Comparison of ENCODE assay signal across 11 mouse cellular contexts in the genomic region with DNA sequence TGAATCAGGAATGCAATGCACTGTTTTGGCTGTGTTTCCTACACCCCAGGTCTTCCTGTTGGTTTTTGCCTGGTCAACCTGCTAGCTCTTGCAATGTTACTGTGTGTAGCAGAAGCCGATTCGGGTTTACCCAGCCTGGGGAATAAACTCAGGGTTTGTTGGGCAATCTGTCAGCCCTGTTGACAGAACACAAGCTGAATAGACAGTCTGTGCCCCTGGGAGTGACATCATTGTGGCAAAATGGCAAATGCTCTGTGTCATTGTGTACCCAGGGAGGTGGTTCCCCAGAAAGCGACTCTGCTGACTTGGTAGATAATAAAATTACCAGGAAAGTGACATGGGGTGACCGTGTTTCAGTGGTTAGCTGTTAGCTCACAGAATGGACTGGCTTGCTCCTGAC. TPM values are rescaled to one million over a fixed set of nuclear protein-coding genes. Genes with fewer than 3 reads are reported as not detected.
DNase-seq lines count a peak whose midpoint lies in the region; ATAC-seq and TF ChIP-seq lines count a peak whose summit lies in the region.
"Had no signal": no experiment of that assay in that cellular context is flagged by ENCODE, and none has a peak within 500 bp of the region (broad histone marks: within the 10 kb centered on the region; RNA-seq: fewer than 3 reads in every experiment).

No protein-coding gene starts in this region.

- no peak overlapping the region for H3K9ac ChIP-seq in liver, embryonic 12.5 days
- H3K9ac ChIP-seq in liver, embryonic 11.5 days (ENCODE audit: low read depth, low read length): no peak overlapping the region
- H3K9ac ChIP-seq in stomach, postnatal 0 days (ENCODE audit: low read length): no peak overlapping the region
- H3K9ac ChIP-seq: embryonic facial prominence, embryonic 12.5 days had no signal

- TF ChIP-seq CTCF in stomach, postnatal 0 days (IDR thresholded peaks at IDR 0.05; ENCODE audit: low read depth): no peak

- H3K4me3 ChIP-seq in liver, embryonic 12.5 days: no peak overlapping the region
- H3K4me3 ChIP-seq in liver, embryonic 11.5 days (ENCODE audit: low read depth, low read length): no peak overlapping the region
- H3K4me3 ChIP-seq in stomach, postnatal 0 days (ENCODE audit: low read depth, low read length): no peak overlapping the region
- H3K4me3 ChIP-seq: embryonic facial prominence, embryonic 12.5 days; midbrain, embryonic 10.5 days had no signal

- H3K27me3 ChIP-seq in liver, embryonic 12.5 days (replicated peaks): 0 out of 2 replicates have a peak, but pooled peaks cover 3% of the 10 kb centered on the region
- H3K27me3 ChIP-seq in liver, embryonic 11.5 days (replicated peaks; ENCODE audit: control insufficient read depth, insufficient read depth, low read length): no peaks in the 10 kb centered on the region
- H3K27me3 ChIP-seq in stomach, postnatal 0 days (ENCODE audit: control insufficient read depth, insufficient read depth, low read length): no peaks in the 10 kb centered on the region
- H3K27me3 ChIP-seq: embryonic facial prominence, embryonic 12.5 days had no signal

- no peak overlapping the region for H3K4me2 ChIP-seq in liver, embryonic 12.5 days
- H3K4me2 ChIP-seq in liver, embryonic 11.5 days: no peak overlapping the region
- H3K4me2 ChIP-seq in stomach, postnatal 0 days (replicated peaks; ENCODE audit: low read depth): no peak overlapping the region
- H3K4me2 ChIP-seq: embryonic facial prominence, embryonic 12.5 days had no signal

- no peak for TF ChIP-seq EP300 in stomach, postnatal 0 days (optimal IDR thresholded peaks at IDR 0.05)

- H3K4me1 ChIP-seq in liver, embryonic 12.5 days: peaks cover 14% of the 10 kb centered on the region
- no peaks in the 10 kb centered on the region; the same call in 1 of the 2 replicates for H3K4me1 ChIP-seq in liver, embryonic 11.5 days (replicated peaks; ENCODE audit: control insufficient read depth, insufficient read depth, low read length)
- no peaks in the 10 kb centered on the region for H3K4me1 ChIP-seq in stomach, postnatal 0 days (replicated peaks; ENCODE audit: control insufficient read depth, insufficient read depth)
- H3K4me1 ChIP-seq: embryonic facial prominence, embryonic 12.5 days; midbrain, embryonic 10.5 days had no signal

- WGBS in liver, embryonic 12.5 days (ENCODE audit: insufficient replicate concordance): 53% methylated on average over 4 of the region's 4 CpGs
- WGBS in liver, embryonic 11.5 days: 38% methylated on average over 4 of the region's 4 CpGs
- WGBS in stomach, postnatal 0 days: 32% methylated on average over 4 of the region's 4 CpGs

- no peaks in the 10 kb centered on the region for H3K36me3 ChIP-seq in liver, embryonic 12.5 days
- no peaks in the 10 kb centered on the region for H3K36me3 ChIP-seq in liver, embryonic 11.5 days (ENCODE audit: control insufficient read depth, insufficient read depth, low read length)
- H3K36me3 ChIP-seq in stomach, postnatal 0 days (ENCODE audit: control insufficient read depth, insufficient read depth, low read length): no peaks in the 10 kb centered on the region
- H3K36me3 ChIP-seq: embryonic facial prominence, embryonic 12.5 days; midbrain, embryonic 10.5 days had no signal

- peak overlapping the region; percentile 39 for H3K27ac ChIP-seq in liver, embryonic 12.5 days
- H3K27ac ChIP-seq in liver, embryonic 11.5 days (ENCODE audit: low read depth, low read length): no peak overlapping the region
- H3K27ac ChIP-seq in stomach, postnatal 0 days (replicated peaks): peak overlapping the region; percentile 35; the same call in 1 of the 2 replicates
- H3K27ac ChIP-seq: embryonic facial prominence, embryonic 12.5 days; midbrain, embryonic 10.5 days had no signal

- DNase-seq in liver, embryonic 11.5 days (ENCODE audit: low spot score): no peak
- DNase-seq in brain, adult 2 months (ENCODE audit: low read depth, low spot score): peak; percentile 85
- DNase-seq in layer of hippocampus, adult 8-10 months (ENCODE audit: low spot score in 2 of 2): peak; percentile 42 to 57
- peak; percentile 72 for DNase-seq in stomach, postnatal 0 days (ENCODE audit: low spot score)
- no peak for DNase-seq in ovary, postnatal 36 days (ENCODE audit: low spot score)
- DNase-seq in gastrocnemius, postnatal 10 days: no peak

- no peaks in the 10 kb centered on the region for H3K9me3 ChIP-seq in liver, embryonic 12.5 days (replicated peaks)
- H3K9me3 ChIP-seq in liver, embryonic 11.5 days (ENCODE audit: control insufficient read depth, low read length): no peaks in the 10 kb centered on the region
- H3K9me3 ChIP-seq in stomach, postnatal 0 days (ENCODE audit: control insufficient read depth, low read length): no peaks in the 10 kb centered on the region
- H3K9me3 ChIP-seq: embryonic facial prominence, embryonic 12.5 days; midbrain, embryonic 10.5 days had no signal

- ATAC-seq in liver, embryonic 12.5 days: peak; percentile 66
- ATAC-seq in liver, embryonic 11.5 days (replicated peaks; ENCODE audit: low FRiP score): no peak; the same call in 1 of the 2 replicates
- peak; percentile 89 for ATAC-seq in stomach, postnatal 0 days (ENCODE audit: low FRiP score, low TSS enrichment)
- ATAC-seq: activated CD4-positive, CD25-positive, alpha-beta regulatory T cell, adult 4 months had no signal

RNA-seq across cellular contexts. Expression of gene Tnk2, which starts 45.1 kb away (rescaled TPM):
- 6.3 and 6.6 TPM in 2 replicates for polyA plus RNA-seq in liver, embryonic 12.5 days (2016; fragmentation: Nextera tagmentation; extraction: Ambion mirVana)
- 10.8 and 11.6 TPM in 2 replicates for polyA plus RNA-seq in liver, embryonic 11.5 days (2014; fragmentation: Nextera tagmentation; extraction: Ambion mirVana)
- 100 to 1,000 TPM; 206 to 238 (median 222) TPM for total RNA-seq in layer of hippocampus, adult 8-10 months (2022)
- polyA plus RNA-seq in stomach, postnatal 0 days (2015; fragmentation: Nextera tagmentation; extraction: Ambion mirVana): 17.1 and 21.0 TPM in 2 replicates
- 10 to 100 TPM; 51.6 to 82.2 TPM for total RNA-seq in gastrocnemius, postnatal 10 days (2021)

RNA-seq across cellular contexts. Expression of gene Muc4, which starts 46.9 kb away (rescaled TPM):
- polyA plus RNA-seq in liver, embryonic 12.5 days (2016; fragmentation: Nextera tagmentation; extraction: Ambion mirVana): 0.59 and 0.63 TPM in 2 replicates
- 0.41 and 0.66 TPM in 2 replicates for polyA plus RNA-seq in liver, embryonic 11.5 days (2014; fragmentation: Nextera tagmentation; extraction: Ambion mirVana)
- not detected for total RNA-seq in layer of hippocampus, adult 8-10 months (2022)
- polyA plus RNA-seq in stomach, postnatal 0 days (2015; fragmentation: Nextera tagmentation; extraction: Ambion mirVana): 2.5 and 2.8 TPM in 2 replicates
- total RNA-seq in gastrocnemius, postnatal 10 days (2021): under 1 TPM; 0.07 to 0.47 TPM
- total RNA-seq: layer of hippocampus, postnatal 14 days had no signal
- polyA plus RNA-seq: activated CD4-positive, CD25-positive, alpha-beta regulatory T cell, adult 4 months had no signal

Comparison
In these comparisons a context has a peak if more than half of its experiments do, and no peak if none do; other contexts are left out.
1. DNase-seq: peak in brain, adult 2 months (single experiment), layer of hippocampus, adult 8-10 months (2 of 2) and stomach, postnatal 0 days (single experiment); none in liver, embryonic 11.5 days (single experiment), ovary, postnatal 36 days (single experiment) and gastrocnemius, postnatal 10 days (single experiment).